Mouse (Mus musculus) intestine, postnatal 0 days (tissue): ENCODE measurements around the gene Nudt3. TPM values are rescaled to one million over a fixed set of nuclear protein-coding genes. Genes with fewer than 3 reads are reported as not detected.

ENCODE experiments used
- ATAC-seq: fragments of 200-750 bp; cut with Nextera tagmentation; 2 replicates; pipeline ENCODE4 v1.8.0; 2017; ENCODE audit warnings: mild to moderate bottlenecking, moderate TSS enrichment, moderate library complexity
- H3K27ac ChIP-seq: fragments of 300-500 bp; sonication (generic); 2 replicates; pipeline ENCODE4 v1.5.1; 2014; ENCODE audit warnings: mild to moderate bottlenecking, low read depth, low read length, moderate library complexity
- H3K27me3 ChIP-seq: fragments of 300-500 bp; sonication (generic); replicated peaks from 2 replicates; pipeline ENCODE4 v1.6.1; 2014; ENCODE audit warnings: low read length, mixed read lengths; ENCODE audit not compliant: control insufficient read depth, insufficient read depth
- H3K36me3 ChIP-seq: fragments of 300-500 bp; sonication (generic); 2 replicates; pipeline ENCODE4 v1.6.1; 2014; ENCODE audit warnings: mild to moderate bottlenecking, moderate library complexity; ENCODE audit not compliant: control insufficient read depth, insufficient read depth
- H3K4me1 ChIP-seq: fragments of 300-500 bp; sonication (generic); replicated peaks from 2 replicates; pipeline ENCODE4 v1.6.1; 2014; ENCODE audit warnings: antibody characterized with exemption, low read length, mixed read lengths; ENCODE audit not compliant: control insufficient read depth, insufficient read depth
- H3K4me2 ChIP-seq: fragments of 300-500 bp; sonication (generic); replicated peaks from 2 replicates; pipeline ENCODE4 v1.6.1; 2014; ENCODE audit warnings: low read depth, mild to moderate bottlenecking, moderate library complexity
- H3K4me3 ChIP-seq: fragments of 300-500 bp; sonication (generic); 2 replicates; pipeline ENCODE4 v1.5.1; 2014; ENCODE audit warnings: low read depth, low read length
- H3K9ac ChIP-seq: fragments of 300-500 bp; sonication (generic); 2 replicates; pipeline ENCODE4 v1.6.1; 2014; ENCODE audit warnings: mild to moderate bottlenecking, low read depth, low read length
- H3K9me3 ChIP-seq: fragments of 300-500 bp; sonication (generic); 2 replicates; pipeline ENCODE4 v1.6.1; 2016; ENCODE audit warnings: mixed run types; ENCODE audit not compliant: control insufficient read depth
- CTCF ChIP-seq: sonication (generic); IDR thresholded peaks from 2 replicates; pipeline ENCODE4 v1.5.1; 2016; ENCODE audit warnings: low read depth, mild to moderate bottlenecking, control low read depth, antibody characterized with exemption, moderate library complexity
- WGBS: fragments of 180-500 bp; shearing (Covaris S2); extraction: QIAGEN DNeasy Blood & Tissue Kit; methylation state at CpG from one replicate; pipeline ENCODE4 v1.1.7; 2014; 5-methylcytosine and 5-hydroxymethylcytosine counted together
- polyA plus RNA-seq: library from polyadenylated mRNA; unstranded; fragments of >200 nt; fragmentation: Nextera tagmentation; extraction: Ambion mirVana; gene quantifications from 2 replicates; pipeline ENCODE4 v1.2.1, GENCODE M21; 2015

The Nudt3 gene
- polyA plus RNA-seq, 1 experiment from 2014 or later = 43.3 TPM

GRCm38 (mm10) chr17:27583185-27583894, 40.0 kb downstream of the Nudt3 start:
- no peak for ATAC-seq
- no peaks in the 10 kb centered on the region for H3K9me3 ChIP-seq
- H3K4me1 ChIP-seq = no peaks in the 10 kb centered on the region
- H3K27me3 ChIP-seq = no peaks in the 10 kb centered on the region
- H3K9ac ChIP-seq = no peak overlapping the region
- H3K27ac ChIP-seq = no peak overlapping the region; the same call in 1 of the 2 replicates
- 80% methylated on average over 13 of the region's 13 CpGs for WGBS
- no peak overlapping the region for H3K4me3 ChIP-seq
- no peak for TF ChIP-seq CTCF
- no peak overlapping the region for H3K4me2 ChIP-seq
- H3K36me3 ChIP-seq = peaks cover 42% of the 10 kb centered on the region

GRCm38 (mm10) chr17:27580392-27581068, 42.8 kb downstream of the Nudt3 start:
- WGBS = 77% methylated on average over 19 of the region's 20 CpGs
- Histone ChIP-seq H3K4me1 (no peaks in the 10 kb centered on the region), H3K4me3 (no peak overlapping the region), H3K27me3 (no peaks in the 10 kb centered on the region), H3K36me3 (peaks cover 40% of the 10 kb centered on the region), H3K27ac (no peak overlapping the region), H3K4me2 (no peak overlapping the region), H3K9me3 (no peaks in the 10 kb centered on the region), H3K9ac (no peak overlapping the region)
- no peak for ATAC-seq
- TF ChIP-seq CTCF = no peak

- Histone ChIP-seq H3K9me3 (no peaks in the 10 kb centered on the region), H3K4me3 (no peak overlapping the region), H3K36me3 (peaks cover 40% of the 10 kb centered on the region), H3K4me1 (no peaks in the 10 kb centered on the region), H3K9ac (no peak overlapping the region), H3K27ac (no peak overlapping the region), H3K4me2 (no peak overlapping the region), H3K27me3 (no peaks in the 10 kb centered on the region)
- ATAC-seq = no peak
- WGBS = 95% methylated on average over 8 of the region's 8 CpGs
- no peak for TF ChIP-seq CTCF
These were observed 43.5 kb downstream of the Nudt3 start for GRCm38 (mm10) chr17:27579816-27580215.

- Histone ChIP-seq H3K4me1 (no peaks in the 10 kb centered on the region), H3K9ac (no peak overlapping the region), H3K4me3 (no peak overlapping the region), H3K36me3 (peaks cover 37% of the 10 kb centered on the region), H3K4me2 (no peak overlapping the region), H3K9me3 (no peaks in the 10 kb centered on the region), H3K27ac (no peak overlapping the region), H3K27me3 (no peaks in the 10 kb centered on the region)
- 95% methylated on average over 10 of the region's 10 CpGs for WGBS
- no peak for TF ChIP-seq CTCF
- no peak for ATAC-seq
These were observed 44.8 kb downstream of the Nudt3 start for GRCm38 (mm10) chr17:27578487-27578886.

GRCm38 (mm10) chr17:27577468-27577867, 45.8 kb downstream of the Nudt3 start:
- H3K9me3 ChIP-seq = no peaks in the 10 kb centered on the region
- H3K27ac ChIP-seq = no peak overlapping the region
- H3K4me1 ChIP-seq = no peaks in the 10 kb centered on the region
- H3K4me2 ChIP-seq = no peak overlapping the region
- no peak for ATAC-seq
- H3K27me3 ChIP-seq = no peaks in the 10 kb centered on the region
- H3K4me3 ChIP-seq = no peak overlapping the region
- TF ChIP-seq CTCF = peak; percentile 56
- H3K36me3 ChIP-seq = peaks cover 28% of the 10 kb centered on the region
- H3K9ac ChIP-seq = no peak overlapping the region
- 69% methylated on average over 6 of the region's 6 CpGs for WGBS

GRCm38 (mm10) chr17:27576056-27576455, 47.2 kb downstream of the Nudt3 start:
- Histone ChIP-seq H3K27me3 (no peaks in the 10 kb centered on the region), H3K4me1 (no peaks in the 10 kb centered on the region), H3K9me3 (no peaks in the 10 kb centered on the region), H3K27ac (no peak overlapping the region), H3K36me3 (peaks cover 14% of the 10 kb centered on the region), H3K4me2 (no peak overlapping the region), H3K9ac (no peak overlapping the region), H3K4me3 (no peak overlapping the region)
- no peak for TF ChIP-seq CTCF
- WGBS = 64% methylated on average over 7 of the region's 7 CpGs
- peak; percentile 55; the same call in 1 of the 2 replicates for ATAC-seq
